Mouse (Mus musculus) embryonic fibroblast, embryonic 13.5 days (primary cell): ENCODE measurements at regions not wholly inside any gene's neighbourhood (a gene's known extent, or its start where the extent isn't known, plus 50 kb on each side); places are given as distances from the start of the nearest gene placed in this dataset.

ENCODE experiments used
- CTCF ChIP-seq: IDR thresholded peaks from 2 replicates; pipeline ENCODE4 v1.5.1; 2011; ENCODE audit warnings: mild to moderate bottlenecking, control low read depth, low read length, moderate library complexity, borderline replicate concordance; ENCODE audit not compliant: insufficient read depth
- POLR2A ChIP-seq: IDR thresholded peaks from 2 replicates; pipeline ENCODE4 v1.6.1; 2011; ENCODE audit warnings: low read depth, mild to moderate bottlenecking, control low read depth, low read length, moderate library complexity

DNA sequence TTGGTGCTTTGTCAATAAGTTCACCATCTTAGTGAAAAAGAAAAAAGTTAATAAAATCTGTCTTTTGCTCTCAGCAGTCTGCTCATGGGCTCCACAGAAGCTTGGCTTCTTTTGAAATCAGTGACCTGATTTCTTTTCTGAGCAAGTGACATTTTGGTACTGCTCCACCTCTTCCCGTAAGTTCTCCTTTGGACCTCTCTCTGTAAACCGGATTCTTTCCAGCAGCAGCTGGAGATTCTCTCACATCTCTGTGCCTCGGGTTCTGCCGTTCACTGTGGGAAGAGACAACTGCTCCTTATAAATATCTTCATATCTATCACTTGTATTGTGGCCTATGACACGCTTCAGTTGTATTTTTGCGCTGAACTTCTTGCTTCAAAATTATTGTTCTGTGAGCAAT, 2194.4 kb downstream of the 9330182O14Rik start:
- TF ChIP-seq CTCF (no peak), POLR2A (no peak)
